Mouse (Mus musculus) spleen, adult 2 months (tissue): Measurements from ENCODE around the gene 1700003E16Rik. TPM values are rescaled to one million over a fixed set of nuclear protein-coding genes. Genes with fewer than 3 reads are reported as not detected.
A peak's percentile ranks its signal among the peaks of the same experiment; 100 is the strongest.
"Not testable (repeated sequence)": the region's sequence is repeated elsewhere in the genome, so short reads cannot be mapped to it uniquely, and the experiment has no call there.

Experiments
- DNase-seq, 2 experiments: peaks; one replicate each; pipeline versions ENCODE4 v3.0.0 to v3.0.0-alpha.2; 2012 to 2021; ENCODE audit warnings: low spot score in 2 of 2, low read depth in 1 of 2
- H3K27ac ChIP-seq: fragments of 200-500 bp; 2 replicates; pipeline ENCODE4 v1.5.1; 2012; ENCODE audit warnings: low read length, inconsistent platforms; ENCODE audit not compliant: insufficient read depth
- H3K27me3 ChIP-seq: fragments of 200-500 bp; 2 replicates; pipeline ENCODE4 v1.6.1; 2012; ENCODE audit warnings: mild to moderate bottlenecking, moderate library complexity, low read length, inconsistent platforms; ENCODE audit not compliant: control insufficient read depth, insufficient read depth
- H3K36me3 ChIP-seq: fragments of 200-500 bp; 2 replicates; pipeline ENCODE4 v1.6.1; 2012; ENCODE audit warnings: mild to moderate bottlenecking, low read length, inconsistent platforms; ENCODE audit not compliant: control insufficient read depth, insufficient read depth
- H3K4me1 ChIP-seq: fragments of 200-500 bp; 2 replicates; pipeline ENCODE4 v1.6.1; 2011; ENCODE audit warnings: inconsistent platforms; ENCODE audit not compliant: control insufficient read depth, insufficient read depth, insufficient read length
- H3K4me3 ChIP-seq: fragments of 200-500 bp; 2 replicates; pipeline ENCODE4 v1.5.1; 2011; ENCODE audit warnings: mild to moderate bottlenecking, inconsistent platforms; ENCODE audit not compliant: insufficient read depth, insufficient read length; ENCODE audit errors: extremely low read depth
- CTCF ChIP-seq: fragments of 200-500 bp; IDR thresholded peaks from 2 replicates; pipeline ENCODE4 v1.5.1; 2011; ENCODE audit warnings: mild to moderate bottlenecking, inconsistent platforms; ENCODE audit not compliant: insufficient read depth, insufficient read length, insufficient replicate concordance; ENCODE audit errors: extremely low read depth
- POLR2A ChIP-seq: fragments of 200-500 bp; IDR thresholded peaks from 2 replicates; pipeline ENCODE4 v1.6.1; 2011; ENCODE audit warnings: low read depth, low read length, inconsistent platforms
- WGBS: fragments of 180-500 bp; shearing (Covaris S2); methylation state at CpG from one replicate; pipeline ENCODE4 v1.1.7; 2018; 5-methylcytosine and 5-hydroxymethylcytosine counted together
- polyA plus RNA-seq: library from polyadenylated mRNA; depleted of rRNA; stranded (reverse); fragments of >200 nt; gene quantifications from 2 replicates; pipeline ENCODE4 v1.2.3, GENCODE M21; 2012

1700003E16Rik gene
- polyA plus RNA-seq, 1 experiment = 0.05 TPM

GRCm38 (mm10) chr6:83145209-83145608, 11.0 kb upstream of the 1700003E16Rik start:
- H3K4me1 ChIP-seq = no peaks in the 10 kb centered on the region
- H3K4me3 ChIP-seq = no peak overlapping the region
- no peak for TF ChIP-seq POLR2A
- no peak for TF ChIP-seq CTCF
- H3K36me3 ChIP-seq = no peaks in the 10 kb centered on the region
- no peak overlapping the region for H3K27ac ChIP-seq
- 78% methylated on average over 2 of the region's 2 CpGs for WGBS
- no peaks in the 10 kb centered on the region for H3K27me3 ChIP-seq
- DNase-seq = no peak

DNA sequence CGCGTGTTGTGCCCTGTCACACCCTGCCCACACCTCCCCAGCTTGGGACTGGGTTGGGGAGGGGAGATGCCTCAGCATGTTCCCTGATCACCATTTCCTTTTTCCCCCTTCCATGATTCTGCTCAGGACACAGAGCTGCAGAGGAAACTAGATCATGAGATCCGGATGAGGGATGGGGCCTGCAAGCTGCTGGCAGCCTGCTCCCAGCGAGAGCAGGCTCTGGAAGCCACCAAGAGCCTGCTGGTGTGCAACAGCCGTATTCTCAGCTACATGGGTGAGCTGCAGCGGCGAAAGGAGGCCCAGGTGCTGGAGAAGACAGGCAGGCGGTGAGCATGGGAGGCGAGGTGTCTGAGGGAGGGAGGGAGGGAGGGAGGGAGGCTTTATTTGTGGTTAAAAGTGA, 10.4 kb upstream of the 1700003E16Rik start:
- H3K27me3 ChIP-seq = no peaks in the 10 kb centered on the region
- DNase-seq = no peak
- 81% methylated on average over 9 of the region's 9 CpGs for WGBS
- no peak overlapping the region for H3K27ac ChIP-seq
- H3K4me1 ChIP-seq = no peaks in the 10 kb centered on the region
- no peak overlapping the region for H3K4me3 ChIP-seq
- no peak for TF ChIP-seq CTCF
- no peak for TF ChIP-seq POLR2A
- H3K36me3 ChIP-seq = no peaks in the 10 kb centered on the region

DNA sequence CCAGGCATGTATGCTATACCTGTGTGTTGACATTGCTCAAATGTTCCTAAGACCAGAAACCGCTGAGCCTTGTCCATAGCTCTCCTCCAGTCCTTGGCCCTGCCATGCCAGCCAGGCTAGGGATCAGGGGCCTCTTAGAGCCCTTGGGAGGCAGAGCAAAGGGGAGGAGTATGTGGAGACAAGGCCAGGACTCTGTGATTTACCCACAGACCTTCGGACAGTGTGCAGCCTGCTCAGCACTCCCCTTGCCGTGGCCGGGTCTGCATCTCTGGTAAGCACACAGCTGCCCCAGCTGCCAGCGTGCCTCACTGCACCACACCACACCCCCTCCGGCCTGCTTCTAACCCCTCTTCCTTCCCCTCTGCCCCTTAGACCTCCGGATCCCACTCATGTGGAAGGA, 8.9 kb upstream of the 1700003E16Rik start:
- H3K27ac ChIP-seq = no peak overlapping the region
- whole genome bisulfite sequencing = 45% methylated on average over 7 of the region's 7 CpGs
- H3K4me1 ChIP-seq = no peaks in the 10 kb centered on the region
- no peak overlapping the region for H3K4me3 ChIP-seq
- DNase-seq = no peak
- no peaks in the 10 kb centered on the region for H3K27me3 ChIP-seq
- H3K36me3 ChIP-seq = no peaks in the 10 kb centered on the region
- TF ChIP-seq POLR2A (no peak), CTCF (no peak)

DNA sequence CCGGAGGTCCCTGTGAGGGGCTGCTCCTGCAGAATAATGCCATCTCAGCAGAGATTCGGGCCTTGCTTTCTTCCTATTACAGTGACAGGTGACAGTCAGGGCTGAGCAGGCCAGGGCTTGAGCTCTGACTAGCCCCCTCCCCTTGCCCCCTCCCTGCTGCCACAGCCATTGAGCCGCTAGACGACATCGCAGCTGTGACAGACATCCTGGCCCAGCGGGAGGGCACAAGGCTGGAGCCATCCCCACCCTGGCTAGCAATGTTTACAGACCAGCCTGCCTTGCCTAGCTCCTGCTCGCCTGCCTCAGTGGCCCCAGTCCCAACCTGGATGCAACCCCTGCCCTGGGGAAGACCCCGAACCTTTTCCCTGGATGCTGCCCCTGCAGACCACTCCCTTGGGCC, 4.5 kb upstream of the 1700003E16Rik start:
- WGBS = 80% methylated on average over 8 of the region's 8 CpGs
- TF ChIP-seq CTCF (no peak), POLR2A (no peak)
- Histone ChIP-seq H3K27ac (no peak overlapping the region), H3K36me3 (no peaks in the 10 kb centered on the region), H3K4me1 (peaks cover 2% of the 10 kb centered on the region; the same call in 1 of the 2 replicates), H3K27me3 (0 out of 2 replicates have a peak, but pooled peaks cover 1% of the 10 kb centered on the region), H3K4me3 (no peak overlapping the region)
- DNase-seq = no peak

DNA sequence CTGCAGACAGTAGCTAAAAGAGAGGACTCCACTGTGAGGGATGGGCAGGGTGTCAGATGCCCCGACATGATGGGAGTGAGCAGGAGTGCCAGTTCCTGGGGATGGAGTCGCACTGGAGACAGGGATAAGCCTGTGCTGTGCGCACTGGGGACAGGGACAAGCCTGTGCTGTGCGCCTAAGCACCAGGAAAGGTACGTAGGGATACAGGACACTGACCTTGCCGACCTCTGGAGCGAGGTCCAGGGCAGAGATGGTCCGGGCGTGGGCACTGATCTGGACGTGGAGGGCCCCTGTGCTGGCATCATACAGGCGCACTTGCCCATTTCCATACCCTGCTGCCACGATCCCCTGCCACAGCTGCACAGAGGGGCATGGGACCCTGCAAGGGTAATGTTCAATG, 3.2 kb upstream of the 1700003E16Rik start:
- 91% methylated on average over 12 of the region's 12 CpGs for WGBS
- Histone ChIP-seq H3K4me1 (peaks cover 2% of the 10 kb centered on the region; the same call in 1 of the 2 replicates), H3K36me3 (no peaks in the 10 kb centered on the region), H3K27me3 (0 out of 2 replicates have a peak, but pooled peaks cover 1% of the 10 kb centered on the region), H3K4me3 (no peak overlapping the region), H3K27ac (no peak overlapping the region)
- DNase-seq = no peak
- no peak for TF ChIP-seq CTCF
- no peak for TF ChIP-seq POLR2A

- H3K4me3 ChIP-seq = no peak overlapping the region
- WGBS = 79% methylated on average over 5 of the region's 5 CpGs
- TF ChIP-seq POLR2A (no peak), CTCF (no peak)
- no peak for DNase-seq
- no peak overlapping the region for H3K27ac ChIP-seq
- H3K36me3 ChIP-seq = no peaks in the 10 kb centered on the region
- H3K4me1 ChIP-seq = peaks cover 2% of the 10 kb centered on the region; the same call in 1 of the 2 replicates
- H3K27me3 ChIP-seq = 0 out of 2 replicates have a peak, but pooled peaks cover 1% of the 10 kb centered on the region
Observed at GRCm38 (mm10) chr6:83153485-83153884, 2.7 kb upstream of the 1700003E16Rik start.

- WGBS = 14% methylated on average over 23 of the region's 23 CpGs
- Histone ChIP-seq H3K27me3 (0 out of 2 replicates have a peak, but pooled peaks cover 1% of the 10 kb centered on the region), H3K27ac (no peak overlapping the region)
Observed at GRCm38 (mm10) chr6:83155552-83156238, 509 bp upstream of the 1700003E16Rik start.

DNA sequence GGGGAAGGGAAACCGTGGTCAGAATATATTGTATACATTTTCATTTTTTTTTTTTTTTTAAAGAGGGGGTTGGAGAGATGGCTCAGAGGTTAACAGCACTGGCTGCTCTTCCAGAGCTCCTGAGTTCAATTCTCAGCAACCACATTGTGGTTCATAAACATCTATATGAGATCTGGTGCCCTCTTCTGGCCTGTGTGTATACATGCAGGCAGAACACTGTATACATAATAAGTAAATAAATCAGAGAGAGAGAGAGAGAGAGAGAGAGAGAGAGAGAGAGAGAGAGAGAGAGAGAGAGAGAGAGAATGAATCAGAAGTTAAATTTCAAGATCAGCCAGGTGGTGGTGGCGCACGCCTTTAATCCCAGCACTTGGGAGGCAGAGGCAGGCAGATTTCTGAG, 3.3 kb downstream of the 1700003E16Rik start:
- H3K4me3 ChIP-seq, H3K27me3 ChIP-seq, H3K36me3 ChIP-seq, H3K27ac ChIP-seq, H3K4me1 ChIP-seq: not testable (repeated sequence)
- DNase-seq = peak in 1 of 2 experiments; percentile 52
- WGBS = 20% methylated on average over 3 of the region's 3 CpGs

More at GRCm38 (mm10) chr6:83155552-83156238, 509 bp upstream of the 1700003E16Rik start:
- no peak for DNase-seq
- peaks cover 2% of the 10 kb centered on the region; the same call in 1 of the 2 replicates for H3K4me1 ChIP-seq
- TF ChIP-seq POLR2A = no peak
- no peak for TF ChIP-seq CTCF
- H3K36me3 ChIP-seq = no peaks in the 10 kb centered on the region
- peak overlapping the region; percentile 62 for H3K4me3 ChIP-seq
